Mouse (Mus musculus): Measurements from ENCODE around the gene Cd151. TPM values are rescaled to one million over a fixed set of nuclear protein-coding genes. Genes with fewer than 3 reads are reported as not detected.
A peak's percentile ranks its signal among the peaks of the same experiment; 100 is the strongest.

Gene Cd151
- polyA plus RNA-seq, 1 experiment, result 555 TPM

GRCm38 (mm10) chr7:141469901-141470636 is 2.9 kb downstream of the Cd151 start:
- TF ChIP-seq CTCF (IDR thresholded peaks at IDR 0.05; ENCODE audit: insufficient read depth, low read length) (no peak), POLR2A (IDR thresholded peaks at IDR 0.05; ENCODE audit: borderline replicate concordance, extremely low read depth, low read depth, low read length) (0 out of 2 replicates have a peak, but pooled peaks have one; percentile 9)
- Histone ChIP-seq H3K4me3 (replicated peaks; ENCODE audit: extremely low read depth, low read depth, low read length) (no peak overlapping the region), H3K4me1 (ENCODE audit: control insufficient read depth, insufficient read depth, low read length) (peaks cover 25% of the 10 kb centered on the region)
- 89% methylated on average over 18 of the region's 18 CpGs for WGBS
- DNase-seq, result no peak

- 85% methylated on average over 10 of the region's 10 CpGs for WGBS
- TF ChIP-seq POLR2A (IDR thresholded peaks at IDR 0.05; ENCODE audit: borderline replicate concordance, extremely low read depth, low read depth, low read length) (no peak), CTCF (IDR thresholded peaks at IDR 0.05; ENCODE audit: insufficient read depth, low read length) (no peak)
- Histone ChIP-seq H3K4me3 (replicated peaks; ENCODE audit: extremely low read depth, low read depth, low read length) (no peak overlapping the region), H3K4me1 (ENCODE audit: control insufficient read depth, insufficient read depth, low read length) (peaks cover 21% of the 10 kb centered on the region)
- DNase-seq, result no peak
Observed at GRCm38 (mm10) chr7:141470637-141470944, 3.4 kb downstream of the Cd151 start.

- no peak for DNase-seq
- TF ChIP-seq POLR2A (IDR thresholded peaks at IDR 0.05; ENCODE audit: borderline replicate concordance, extremely low read depth, low read depth, low read length) (no peak), CTCF (IDR thresholded peaks at IDR 0.05; ENCODE audit: insufficient read depth, low read length) (no peak)
- no peak overlapping the region for H3K4me3 ChIP-seq (replicated peaks; ENCODE audit: extremely low read depth, low read depth, low read length)
- peaks cover 19% of the 10 kb centered on the region for H3K4me1 ChIP-seq (ENCODE audit: control insufficient read depth, insufficient read depth, low read length)
- 87% methylated on average over 1 of the region's 1 CpGs for WGBS
Observed at GRCm38 (mm10) chr7:141471236-141471635, 4.0 kb downstream of the Cd151 start.

- 74% methylated on average over 6 of the region's 6 CpGs for WGBS
- no peak for DNase-seq
- Histone ChIP-seq H3K4me3 (replicated peaks; ENCODE audit: extremely low read depth, low read depth, low read length) (no peak overlapping the region), H3K4me1 (ENCODE audit: control insufficient read depth, insufficient read depth, low read length) (peaks cover 15% of the 10 kb centered on the region)
- TF ChIP-seq CTCF (IDR thresholded peaks at IDR 0.05; ENCODE audit: insufficient read depth, low read length) (no peak), POLR2A (IDR thresholded peaks at IDR 0.05; ENCODE audit: borderline replicate concordance, extremely low read depth, low read depth, low read length) (no peak)
Observed at GRCm38 (mm10) chr7:141472226-141472625, 5.0 kb downstream of the Cd151 start.

GRCm38 (mm10) chr7:141472763-141473162 is 5.6 kb downstream of the Cd151 start:
- TF ChIP-seq CTCF (IDR thresholded peaks at IDR 0.05; ENCODE audit: insufficient read depth, low read length) (no peak), POLR2A (IDR thresholded peaks at IDR 0.05; ENCODE audit: borderline replicate concordance, extremely low read depth, low read depth, low read length) (peak; percentile 17; the same call in 1 of the 2 replicates)
- no peak overlapping the region for H3K4me3 ChIP-seq (replicated peaks; ENCODE audit: extremely low read depth, low read depth, low read length)
- peaks cover 20% of the 10 kb centered on the region for H3K4me1 ChIP-seq (ENCODE audit: control insufficient read depth, insufficient read depth, low read length)
- whole genome bisulfite sequencing, result 70% methylated on average over 6 of the region's 6 CpGs
- DNase-seq, result no peak

GRCm38 (mm10) chr7:141474160-141474559 is 7.0 kb downstream of the Cd151 start:
- 7% methylated on average over 5 of the region's 5 CpGs for WGBS
- TF ChIP-seq CTCF (IDR thresholded peaks at IDR 0.05; ENCODE audit: insufficient read depth, low read length) (no peak), POLR2A (IDR thresholded peaks at IDR 0.05; ENCODE audit: borderline replicate concordance, extremely low read depth, low read depth, low read length) (no peak)
- Histone ChIP-seq H3K4me3 (replicated peaks; ENCODE audit: extremely low read depth, low read depth, low read length) (peak overlapping the region; percentile 25), H3K4me1 (ENCODE audit: control insufficient read depth, insufficient read depth, low read length) (peaks cover 17% of the 10 kb centered on the region)
- no peak for DNase-seq

- TF ChIP-seq POLR2A (IDR thresholded peaks at IDR 0.05; ENCODE audit: borderline replicate concordance, extremely low read depth, low read depth, low read length) (peak; percentile 71; the same call in 1 of the 2 replicates), CTCF (IDR thresholded peaks at IDR 0.05; ENCODE audit: insufficient read depth, low read length) (no peak)
- WGBS, result under 1% methylated on average over 87 of the region's 87 CpGs
- peak within 1 kb of the TSS; percentile 66 for H3K4me3 ChIP-seq (replicated peaks; ENCODE audit: extremely low read depth, low read depth, low read length)
Observed at GRCm38 (mm10) chr7:141475011-141475804, 8.0 kb downstream of the Cd151 start, which contains the start of the genes Polr2l and Tspan4. Gene Polr2l, minus strand, starts transcription at chr7:141475132. Gene Tspan4, plus strand, starts transcription at chr7:141475240.

GRCm38 (mm10) chr7:141475805-141476158 is 8.6 kb downstream of the Cd151 start:
- TF ChIP-seq POLR2A (IDR thresholded peaks at IDR 0.05; ENCODE audit: borderline replicate concordance, extremely low read depth, low read depth, low read length) (no peak), CTCF (IDR thresholded peaks at IDR 0.05; ENCODE audit: insufficient read depth, low read length) (no peak)
- Histone ChIP-seq H3K4me3 (replicated peaks; ENCODE audit: extremely low read depth, low read depth, low read length) (peak overlapping the region; percentile 66), H3K4me1 (ENCODE audit: control insufficient read depth, insufficient read depth, low read length) (peaks cover 16% of the 10 kb centered on the region; the same call in 1 of the 2 replicates)
- DNase-seq, result no peak
- WGBS, result under 1% methylated on average over 12 of the region's 12 CpGs

More at GRCm38 (mm10) chr7:141475011-141475804, 8.0 kb downstream of the Cd151 start, which contains the start of the genes Polr2l and Tspan4:
- peak; percentile 92 for DNase-seq
- peaks cover 14% of the 10 kb centered on the region; the same call in 1 of the 2 replicates for H3K4me1 ChIP-seq (ENCODE audit: control insufficient read depth, insufficient read depth, low read length)

- TF ChIP-seq CTCF (IDR thresholded peaks at IDR 0.05; ENCODE audit: insufficient read depth, low read length) (no peak), POLR2A (IDR thresholded peaks at IDR 0.05; ENCODE audit: borderline replicate concordance, extremely low read depth, low read depth, low read length) (peak; percentile 51)
- Histone ChIP-seq H3K4me1 (ENCODE audit: control insufficient read depth, insufficient read depth, low read length) (peaks cover 21% of the 10 kb centered on the region), H3K4me3 (replicated peaks; ENCODE audit: extremely low read depth, low read depth, low read length) (peak overlapping the region; percentile 66)
- DNase-seq, result peak; percentile 92
- 0% methylated on average over 17 of the region's 17 CpGs for WGBS
Observed at GRCm38 (mm10) chr7:141476226-141476980, 9.2 kb downstream of the Cd151 start.

All from lung, adult 2 months (tissue).